Mouse (Mus musculus) spleen, postnatal 4 days (tissue): ENCODE data around the gene Get4.

ENCODE experiments used
- DNase-seq, 2 experiments: peaks; one replicate each; pipeline ENCODE4 v3.0.0; 2022; ENCODE audit warnings: low spot score in 2 of 2

Get4 gene

GRCm38 (mm10) chr5:139317751-139318504 lies 65.8 kb downstream of the Get4 start:
- no peak for DNase-seq
